10 mouse cellular contexts compared by ENCODE assay signal in genomic region chr17:83238123-83239058, GRCm38 (mm10). TPM values are rescaled to one million over a fixed set of nuclear protein-coding genes. Genes with fewer than 3 reads are reported as not detected.
DNase-seq lines count a peak whose midpoint lies in the region; ATAC-seq and TF ChIP-seq lines count a peak whose summit lies in the region.
"Had no signal": no experiment of that assay in that cellular context is flagged by ENCODE, and none has a peak within 500 bp of the region (broad histone marks: within the 10 kb centered on the region; RNA-seq: fewer than 3 reads in every experiment).

No protein-coding gene starts in this region.

- H3K4me2 ChIP-seq in forebrain, embryonic 12.5 days, result no peak overlapping the region
- H3K4me2 ChIP-seq in forebrain, embryonic 13.5 days, result no peak overlapping the region
- no peak overlapping the region for H3K4me2 ChIP-seq in lung, embryonic 15.5 days
- no peak overlapping the region for H3K4me2 ChIP-seq in hindbrain, embryonic 15.5 days
- H3K4me2 ChIP-seq in myocyte (ENCODE audit: low read depth), result no peak overlapping the region

- no peak overlapping the region for H3K9ac ChIP-seq in forebrain, embryonic 12.5 days
- no peak overlapping the region for H3K9ac ChIP-seq in forebrain, embryonic 13.5 days
- H3K9ac ChIP-seq in lung, embryonic 15.5 days, result no peak overlapping the region
- H3K9ac ChIP-seq in hindbrain, embryonic 15.5 days, result no peak overlapping the region

- DNase-seq in lung, adult 2 months, result no peak
- no peak for DNase-seq in urinary bladder, postnatal 10 days (ENCODE audit: low spot score)
- no peak for DNase-seq in frontal cortex, postnatal 36 days (ENCODE audit: low spot score in 2 of 2)
- DNase-seq: right cerebral cortex, adult 18-20 months had no signal

- 81% methylated on average over 16 of the region's 16 CpGs for WGBS in forebrain, embryonic 12.5 days
- WGBS in forebrain, embryonic 13.5 days, result 77% methylated on average over 16 of the region's 16 CpGs
- WGBS in lung, embryonic 15.5 days, result 41% methylated on average over 16 of the region's 16 CpGs
- WGBS in lung, adult 2 months, result 69% methylated on average over 16 of the region's 16 CpGs
- WGBS in hindbrain, embryonic 15.5 days, result 68% methylated on average over 16 of the region's 16 CpGs

- H3ac ChIP-seq in myocyte (ENCODE audit: control insufficient read depth, insufficient read length), result no peak overlapping the region

- no peak overlapping the region for H3K4me3 ChIP-seq in forebrain, embryonic 12.5 days (replicated peaks)
- no peak overlapping the region for H3K4me3 ChIP-seq in forebrain, embryonic 13.5 days
- H3K4me3 ChIP-seq in lung, embryonic 15.5 days, result no peak overlapping the region
- no peak overlapping the region for H3K4me3 ChIP-seq in lung, adult 2 months (replicated peaks; ENCODE audit: extremely low read depth, low read depth, low read length)
- no peak overlapping the region for H3K4me3 ChIP-seq in hindbrain, embryonic 15.5 days
- no peak overlapping the region for H3K4me3 ChIP-seq in myocyte

- peak; percentile 49; the same call in 1 of the 2 replicates for ATAC-seq in forebrain, embryonic 12.5 days (ENCODE audit: low FRiP score)
- no peak for ATAC-seq in forebrain, embryonic 13.5 days
- ATAC-seq in lung, embryonic 15.5 days (ENCODE audit: borderline replicate concordance, extremely low read depth, low FRiP score, low TSS enrichment), result peak; percentile 85
- peak; percentile 74 for ATAC-seq in hindbrain, embryonic 15.5 days (ENCODE audit: low FRiP score, low read depth)
- ATAC-seq: inflammation-experienced regulatory T-cells, adult 6 months had no signal

- TF ChIP-seq CTCF in lung, adult 2 months (IDR thresholded peaks at IDR 0.05; ENCODE audit: insufficient read depth, low read length), result no peak

- H3K4me1 ChIP-seq in forebrain, embryonic 12.5 days, result peaks cover 4% of the 10 kb centered on the region; the same call in 1 of the 2 replicates
- H3K4me1 ChIP-seq in forebrain, embryonic 13.5 days, result no peaks in the 10 kb centered on the region; the same call in 1 of the 2 replicates
- peaks cover 12% of the 10 kb centered on the region for H3K4me1 ChIP-seq in lung, embryonic 15.5 days
- H3K4me1 ChIP-seq in lung, adult 2 months (ENCODE audit: control insufficient read depth, insufficient read depth, low read length), result no peaks in the 10 kb centered on the region
- peaks cover 6% of the 10 kb centered on the region; the same call in 1 of the 2 replicates for H3K4me1 ChIP-seq in hindbrain, embryonic 15.5 days (replicated peaks)

- no peak overlapping the region for H3K27ac ChIP-seq in forebrain, embryonic 12.5 days
- H3K27ac ChIP-seq in forebrain, embryonic 13.5 days, result no peak overlapping the region
- H3K27ac ChIP-seq in lung, embryonic 15.5 days, result no peak overlapping the region
- H3K27ac ChIP-seq in hindbrain, embryonic 15.5 days (replicated peaks), result no peak overlapping the region

- no peak for TF ChIP-seq POLR2A in lung, adult 2 months (IDR thresholded peaks at IDR 0.05; ENCODE audit: borderline replicate concordance, extremely low read depth, low read depth, low read length)
- no peak for TF ChIP-seq POLR2A in myocyte (IDR thresholded peaks at IDR 0.05; ENCODE audit: insufficient read length, low read depth)

- no peaks in the 10 kb centered on the region for H3K27me3 ChIP-seq in forebrain, embryonic 12.5 days
- no peaks in the 10 kb centered on the region for H3K27me3 ChIP-seq in forebrain, embryonic 13.5 days
- H3K27me3 ChIP-seq in lung, embryonic 15.5 days, result no peaks in the 10 kb centered on the region
- no peaks in the 10 kb centered on the region for H3K27me3 ChIP-seq in hindbrain, embryonic 15.5 days
- no peaks in the 10 kb centered on the region for H3K27me3 ChIP-seq in myocyte (ENCODE audit: control insufficient read depth, insufficient read depth, insufficient read length)

- H3K79me2 ChIP-seq in myocyte (ENCODE audit: control insufficient read depth, insufficient read depth), result no peaks in the 10 kb centered on the region

- no peaks in the 10 kb centered on the region for H3K36me3 ChIP-seq in forebrain, embryonic 12.5 days (replicated peaks)
- H3K36me3 ChIP-seq in forebrain, embryonic 13.5 days (ENCODE audit: poor library complexity, severe bottlenecking), result no peaks in the 10 kb centered on the region
- no peaks in the 10 kb centered on the region for H3K36me3 ChIP-seq in lung, embryonic 15.5 days
- no peaks in the 10 kb centered on the region for H3K36me3 ChIP-seq in hindbrain, embryonic 15.5 days
- H3K36me3 ChIP-seq in myocyte (ENCODE audit: control insufficient read depth, insufficient read depth), result no peaks in the 10 kb centered on the region

- no peaks in the 10 kb centered on the region for H3K9me3 ChIP-seq in forebrain, embryonic 12.5 days
- H3K9me3 ChIP-seq in forebrain, embryonic 13.5 days (replicated peaks), result no peaks in the 10 kb centered on the region
- no peaks in the 10 kb centered on the region for H3K9me3 ChIP-seq in lung, embryonic 15.5 days
- no peaks in the 10 kb centered on the region for H3K9me3 ChIP-seq in hindbrain, embryonic 15.5 days

TF ChIP-seq in myocyte, 11 proteins besides CTCF, POLR2A, EP300 and RAD21:
- TF ChIP-seq MYOG (IDR thresholded peaks at IDR 0.05; ENCODE audit: control insufficient read depth in 1 of 3, insufficient read depth in 1 of 3, insufficient read length in 2 of 3, low read depth in 2 of 3) (peak in 2 of 3 experiments; percentile 70 to 75), CEBPB (IDR thresholded peaks at IDR 0.05; ENCODE audit: insufficient read depth, poor library complexity, severe bottlenecking) (no peak), MYOD1 (IDR thresholded peaks at IDR 0.05; ENCODE audit: control insufficient read depth in 1 of 3, insufficient read length in 2 of 3, low read depth in 2 of 3) (peak in 2 of 3 experiments; percentile 79 to 93), MAX (IDR thresholded peaks at IDR 0.05; ENCODE audit: low read depth) (no peak), USF1 (IDR thresholded peaks at IDR 0.05; ENCODE audit: low read depth) (no peak), REST (IDR thresholded peaks at IDR 0.05; ENCODE audit: insufficient read depth, insufficient read length) (no peak)

RNA-seq across cellular contexts. Expression of gene Pkdcc, which starts 23.3 kb away (rescaled TPM):
- polyA plus RNA-seq in forebrain, embryonic 12.5 days (2016; fragmentation: Nextera tagmentation; extraction: Ambion mirVana), result 7.1 and 10.8 TPM in 2 replicates
- polyA plus RNA-seq in forebrain, embryonic 13.5 days (2015; fragmentation: Nextera tagmentation; extraction: Ambion mirVana), result 6.3 and 7.0 TPM in 2 replicates
- 13.3 and 13.4 TPM in 2 replicates for polyA plus RNA-seq in lung, embryonic 15.5 days (2015; fragmentation: Nextera tagmentation; extraction: Ambion mirVana)
- 33.9 and 35.0 TPM in 2 replicates for polyA plus RNA-seq in lung, adult 2 months (2012; rRNA removed)
- polyA plus RNA-seq in hindbrain, embryonic 15.5 days (2015; fragmentation: Nextera tagmentation; extraction: Ambion mirVana), result 5.7 and 7.1 TPM in 2 replicates
- 14.1 TPM for polyA plus RNA-seq in myocyte (2012; fragmentation: generic; extraction: Trizol)
